Mouse (Mus musculus): Measurements from ENCODE around the gene Plekhh2.
A peak's percentile ranks its signal among the peaks of the same experiment; 100 is the strongest.

Plekhh2 gene

GRCm38 (mm10) chr17:84511682-84512515 lies at the start of gene Plekhh2:
Plekhh2 (plus strand) TSS chr17:84511895.
- DNase-seq = peak; percentile 64

- DNase-seq = peak; percentile 98
Observed at GRCm38 (mm10) chr17:84465753-84466608, 45.7 kb upstream of the Plekhh2 start, which contains the start of gene Thada. Thada (minus strand) TSS chr17:84466205.

- DNase-seq = peak; percentile 22
Observed at GRCm38 (mm10) chr17:84474312-84474711, 37.4 kb upstream of the Plekhh2 start.

DNA sequence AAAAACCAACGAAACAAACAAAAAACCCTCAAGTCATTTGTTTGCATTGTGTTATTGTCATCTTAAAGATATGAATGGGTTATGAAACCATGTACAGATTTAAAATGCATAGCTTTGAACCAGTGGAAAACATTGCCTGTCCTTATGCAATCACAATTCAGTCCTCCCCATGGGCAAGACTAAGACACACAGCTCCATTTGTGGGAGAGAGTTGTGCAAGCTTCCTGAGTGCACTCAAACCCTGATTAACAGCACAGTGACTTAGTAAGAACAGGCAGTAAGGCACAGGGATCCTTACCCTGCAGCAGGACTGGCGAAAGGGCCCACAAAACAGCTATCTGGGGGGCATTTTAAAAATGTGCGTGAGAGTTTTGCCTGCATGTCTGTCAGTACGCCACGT lies 34.5 kb upstream of the Plekhh2 start:
- no peak for DNase-seq

DNA sequence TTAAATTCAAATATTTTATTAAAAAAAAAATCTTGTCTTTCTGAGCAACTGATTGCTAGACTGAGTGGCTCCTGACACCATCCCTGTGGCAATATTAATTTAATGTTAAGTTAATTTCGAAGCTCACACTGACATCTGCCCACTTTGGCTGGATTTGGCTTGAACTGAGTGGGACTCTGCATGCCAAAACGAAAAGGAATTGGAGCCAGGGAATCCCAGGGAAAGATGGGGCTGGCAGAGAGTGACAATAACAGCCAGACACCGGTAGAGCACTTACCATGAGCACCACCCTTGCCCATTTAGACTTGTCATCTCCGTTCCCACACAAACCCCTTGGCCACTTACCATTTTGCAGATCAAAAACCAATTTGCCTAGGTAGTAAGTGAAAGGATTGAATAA lies 33.4 kb upstream of the Plekhh2 start:
- no peak for DNase-seq

DNA sequence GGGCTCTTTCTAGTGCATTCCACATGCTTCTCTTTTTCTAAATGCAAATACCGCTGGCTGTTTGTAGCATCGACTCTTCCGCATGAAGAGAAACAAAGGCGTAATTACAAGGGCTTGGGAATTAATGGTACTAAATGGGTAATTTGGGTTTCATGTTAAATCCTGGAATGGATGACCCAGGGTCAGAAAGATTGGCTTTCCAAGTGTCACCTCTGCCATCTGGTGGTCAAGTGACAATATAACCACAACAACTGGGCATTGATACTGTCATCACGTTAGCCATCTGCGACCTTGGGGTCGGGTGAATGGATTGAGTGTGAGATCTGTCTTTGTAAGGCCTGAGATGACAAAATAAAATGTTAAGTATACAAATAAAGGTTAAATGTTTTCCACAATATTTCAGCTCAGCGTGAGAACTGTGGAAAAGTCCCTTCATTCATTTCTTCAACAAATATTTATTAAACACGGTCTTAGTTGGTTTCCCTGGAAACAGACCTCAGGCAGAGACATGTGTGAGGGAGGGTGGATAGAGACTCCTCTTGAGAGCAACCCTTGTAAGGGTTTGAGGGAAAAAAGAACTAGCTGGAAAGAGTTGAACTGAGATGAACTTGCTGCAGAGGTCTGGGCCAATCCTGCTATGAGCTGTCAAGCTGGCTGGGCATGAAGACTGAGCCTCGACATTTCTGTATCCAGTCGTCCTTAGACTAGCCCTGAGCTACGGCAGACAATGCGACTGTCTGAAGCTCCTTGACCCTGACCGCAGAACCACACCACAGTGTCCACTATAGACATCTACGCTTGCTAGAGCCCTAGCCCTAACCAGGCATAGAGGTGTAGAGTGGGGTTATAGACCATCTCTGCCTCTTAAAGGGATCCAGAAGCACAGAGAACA lies 31.0 kb upstream of the Plekhh2 start:
- DNase-seq = peak; percentile 49

- no peak for DNase-seq
Observed at GRCm38 (mm10) chr17:84482831-84483230, 28.9 kb upstream of the Plekhh2 start.

DNA sequence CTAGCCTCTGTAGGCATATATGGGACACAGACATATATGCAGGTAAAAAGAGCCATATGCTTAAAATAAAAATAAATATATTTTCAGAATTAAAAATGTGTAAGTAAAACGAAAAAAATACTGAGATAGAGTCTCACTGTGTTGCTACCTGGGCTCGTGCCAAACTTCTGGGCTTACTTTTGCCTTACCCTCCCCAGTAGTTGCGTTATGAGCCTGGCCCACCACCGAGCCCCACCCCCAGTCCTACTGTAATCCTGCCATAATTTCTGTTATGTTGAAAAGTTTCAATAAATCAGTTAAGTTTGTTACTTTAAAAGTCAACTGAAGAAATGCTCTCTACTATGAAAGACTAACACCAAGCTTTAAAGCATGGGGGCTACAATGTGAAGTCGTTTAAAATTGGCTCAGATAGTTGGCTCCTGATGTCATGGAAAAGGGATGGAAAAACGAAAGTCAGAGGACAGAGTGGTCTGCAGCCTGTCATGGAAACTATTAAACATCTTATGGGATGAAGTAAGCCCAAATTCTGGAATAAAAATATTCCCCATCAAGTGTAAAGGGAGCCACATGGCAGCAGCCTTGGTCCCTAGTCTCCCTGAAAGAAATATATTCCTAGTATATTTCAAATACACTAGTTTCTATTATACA lies 27.9 kb upstream of the Plekhh2 start:
- no peak for DNase-seq

GRCm38 (mm10) chr17:84487415-84487814 lies 24.3 kb upstream of the Plekhh2 start:
- DNase-seq = no peak

DNA sequence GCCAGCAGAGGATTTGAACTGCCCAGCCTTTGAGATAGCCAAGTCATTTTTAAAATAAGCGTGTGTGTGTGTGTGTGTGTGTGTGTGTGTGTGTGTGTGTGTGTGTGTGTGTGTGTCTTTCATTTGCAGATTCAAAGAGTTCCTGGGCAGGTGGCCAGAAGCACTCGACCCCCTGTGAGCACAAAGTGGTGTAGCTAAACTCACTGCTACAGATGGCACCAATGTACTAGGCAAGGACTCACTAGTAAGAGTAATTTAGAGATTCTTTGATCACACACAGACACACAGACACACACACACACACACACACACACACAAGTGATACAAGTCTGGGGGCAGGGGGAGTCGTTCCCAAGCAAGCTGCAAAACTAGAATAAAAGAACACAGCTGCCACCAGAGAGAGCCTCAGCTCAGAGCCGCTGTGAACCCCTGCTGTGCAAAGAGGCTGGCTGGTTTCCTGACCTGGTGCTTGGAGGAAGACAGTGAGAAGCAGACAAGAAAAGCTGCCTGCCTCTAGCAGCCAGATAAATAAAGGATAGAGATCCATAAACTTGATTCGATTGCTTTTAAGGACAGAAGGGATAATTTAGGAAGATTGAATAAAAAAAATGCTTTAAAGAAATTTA lies 19.3 kb upstream of the Plekhh2 start:
- no peak for DNase-seq

GRCm38 (mm10) chr17:84497026-84497425 lies 14.7 kb upstream of the Plekhh2 start:
- no peak for DNase-seq

- no peak for DNase-seq
Observed at GRCm38 (mm10) chr17:84497559-84497958, 14.1 kb upstream of the Plekhh2 start.

- DNase-seq = no peak
Observed at GRCm38 (mm10) chr17:84497972-84498604, 13.6 kb upstream of the Plekhh2 start.

- peak; percentile 17 for DNase-seq
Observed at GRCm38 (mm10) chr17:84498639-84499038, 13.1 kb upstream of the Plekhh2 start.

- no peak for DNase-seq
Observed at GRCm38 (mm10) chr17:84502341-84502740, 9.4 kb upstream of the Plekhh2 start.

- no peak for DNase-seq
Observed at GRCm38 (mm10) chr17:84505922-84506321, 5.8 kb upstream of the Plekhh2 start.

DNA sequence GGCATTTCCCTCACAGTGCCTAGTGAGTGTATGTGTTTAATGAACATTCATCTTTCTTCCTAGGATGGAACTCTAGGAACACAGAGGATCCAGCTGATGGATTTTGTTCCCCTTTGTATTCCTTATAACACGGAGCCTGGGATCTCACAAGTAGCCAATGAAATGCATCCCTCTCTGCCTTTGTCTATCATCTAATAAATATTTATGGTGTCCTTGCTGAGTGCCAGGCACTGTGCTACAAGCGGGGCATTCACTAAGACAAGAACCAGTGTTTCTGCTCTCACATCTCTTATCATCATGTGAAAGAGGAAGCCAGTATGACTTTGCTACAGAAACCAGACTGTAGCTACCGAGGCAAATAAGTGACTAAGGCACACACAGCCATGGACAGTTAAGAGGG lies 3.0 kb upstream of the Plekhh2 start:
- DNase-seq = no peak

GRCm38 (mm10) chr17:84509176-84509575 lies 2.5 kb upstream of the Plekhh2 start:
- no peak for DNase-seq

DNA sequence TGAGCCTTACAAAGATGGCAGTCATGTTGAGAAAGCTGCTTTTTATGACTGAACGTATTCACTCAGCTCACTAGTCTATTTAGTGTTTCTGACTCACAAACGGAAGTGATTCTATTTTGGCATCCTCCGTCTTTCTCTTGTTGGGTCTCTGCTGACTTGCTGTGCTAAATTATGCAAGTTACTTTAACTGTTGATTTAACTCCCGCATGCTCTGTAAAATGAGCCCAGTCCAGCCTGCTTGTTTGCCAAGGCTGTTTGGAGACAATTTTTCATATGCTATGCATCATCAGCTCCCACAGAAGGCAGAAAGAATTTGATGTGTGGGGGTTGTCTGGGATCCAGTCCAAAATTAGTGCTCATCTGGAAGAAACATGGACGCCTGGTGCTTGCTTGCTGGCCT lies 1.3 kb upstream of the Plekhh2 start:
- DNase-seq = peak; percentile 32

GRCm38 (mm10) chr17:84510961-84511639 lies 595 bp upstream of the Plekhh2 start:
- no peak for DNase-seq

Measured in kidney, adult 9 months (tissue).